In the genomic region with DNA sequence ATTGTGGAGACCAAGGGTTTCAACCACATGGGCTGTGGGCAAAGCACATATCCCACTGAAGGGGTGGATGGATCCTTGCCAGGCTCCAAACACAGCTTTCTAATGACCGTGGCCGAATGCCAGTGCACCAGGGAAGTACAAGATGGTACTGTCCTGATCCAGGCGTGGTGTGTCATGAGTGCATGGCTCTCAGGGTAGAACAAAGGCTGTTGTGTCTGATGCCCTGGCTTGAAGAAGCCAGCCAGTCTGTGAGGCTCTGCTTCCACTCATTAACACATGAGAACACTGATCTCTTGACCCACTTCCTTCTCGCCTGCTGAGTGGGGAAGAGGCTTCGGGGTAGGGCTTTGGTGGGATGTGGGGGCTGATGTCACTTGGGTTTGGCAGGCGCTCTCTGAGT, we compare ENCODE assay signal across 8 mouse cellular contexts.
DNase-seq lines count a peak whose midpoint lies in the region; ATAC-seq lines count a peak whose summit lies in the region.

No protein-coding gene starts in this region.

- 0 out of 2 replicates have a peak, but pooled peaks cover 3% of the 10 kb centered on the region for H3K4me1 ChIP-seq in hindbrain, embryonic 14.5 days (replicated peaks; ENCODE audit: control insufficient read depth, insufficient read depth, low read length)
- H3K4me1 ChIP-seq in hindbrain, embryonic 12.5 days: peaks cover 4% of the 10 kb centered on the region; the same call in 1 of the 2 replicates

- WGBS in hindbrain, embryonic 14.5 days: 67% methylated on average over 6 of the region's 6 CpGs
- 72% methylated on average over 6 of the region's 6 CpGs for WGBS in hindbrain, embryonic 12.5 days

- DNase-seq in hindbrain, embryonic 14.5 days (ENCODE audit: low spot score): peak; percentile 57
- DNase-seq in cerebellum, postnatal 10 days: peak; percentile 80 to 87
- DNase-seq in layer of hippocampus, adult 11-12 months (ENCODE audit: low spot score): peak; percentile 73
- peak; percentile 100 for DNase-seq in retina, postnatal 1 day
- no peak for DNase-seq in adrenal gland, adult (ENCODE audit: inconsistent age in 2 of 2, low spot score in 1 of 2)
- DNase-seq in kidney, adult 11 months: no peak

- H3K27me3 ChIP-seq in hindbrain, embryonic 14.5 days (ENCODE audit: control insufficient read depth, insufficient read depth, low read length): no peaks in the 10 kb centered on the region
- H3K27me3 ChIP-seq in hindbrain, embryonic 12.5 days: no peaks in the 10 kb centered on the region

- ATAC-seq in hindbrain, embryonic 14.5 days (ENCODE audit: low FRiP score): peak; percentile 81
- no peak for ATAC-seq in hindbrain, embryonic 12.5 days (ENCODE audit: low FRiP score)
- ATAC-seq in monocyte, adult 5-6 weeks (replicated peaks; ENCODE audit: insufficient number of reproducible peaks, low FRiP score, low TSS enrichment, poor library complexity, severe bottlenecking): no peak

- no peak overlapping the region for H3K4me2 ChIP-seq in hindbrain, embryonic 14.5 days (replicated peaks)
- H3K4me2 ChIP-seq in hindbrain, embryonic 12.5 days (replicated peaks): no peak overlapping the region

- H3K9me3 ChIP-seq in hindbrain, embryonic 14.5 days (ENCODE audit: control insufficient read depth, low read length): no peaks in the 10 kb centered on the region
- H3K9me3 ChIP-seq in hindbrain, embryonic 12.5 days (replicated peaks): no peaks in the 10 kb centered on the region

- no peak overlapping the region for H3K4me3 ChIP-seq in hindbrain, embryonic 14.5 days (replicated peaks; ENCODE audit: low read length)
- no peak overlapping the region for H3K4me3 ChIP-seq in hindbrain, embryonic 12.5 days

- no peak overlapping the region for H3K9ac ChIP-seq in hindbrain, embryonic 14.5 days
- H3K9ac ChIP-seq in hindbrain, embryonic 12.5 days: no peak overlapping the region

- no peak overlapping the region for H3K27ac ChIP-seq in hindbrain, embryonic 14.5 days
- H3K27ac ChIP-seq in hindbrain, embryonic 12.5 days: no peak overlapping the region

- H3K36me3 ChIP-seq in hindbrain, embryonic 14.5 days (replicated peaks; ENCODE audit: control insufficient read depth, insufficient read depth): no peaks in the 10 kb centered on the region
- no peaks in the 10 kb centered on the region for H3K36me3 ChIP-seq in hindbrain, embryonic 12.5 days

Comparison
In these comparisons a context has a peak if more than half of its experiments do, and no peak if none do; other contexts are left out.
1. DNase-seq: peak in hindbrain, embryonic 14.5 days (single experiment), cerebellum, postnatal 10 days (2 of 2), layer of hippocampus, adult 11-12 months (single experiment) and retina, postnatal 1 day (single experiment); none in adrenal gland, adult (0 of 2) and kidney, adult 11 months (single experiment).